Mouse (Mus musculus) cerebellum, adult 2 months (tissue): ENCODE measurements around the gene Rxfp4. TPM values are rescaled to one million over a fixed set of nuclear protein-coding genes. Genes with fewer than 3 reads are reported as not detected.

Source experiments
- DNase-seq, 2 experiments: peaks; one replicate each; pipeline ENCODE4 v3.0.0; 2021
- H3K27ac ChIP-seq: fragments of 200-500 bp; 2 replicates; pipeline ENCODE4 v1.5.1; 2012; ENCODE audit warnings: low read length, control low read depth, inconsistent platforms; ENCODE audit not compliant: insufficient read depth
- H3K27me3 ChIP-seq: fragments of 200-500 bp; 2 replicates; pipeline ENCODE4 v1.6.1; 2012; ENCODE audit warnings: inconsistent platforms, mild to moderate bottlenecking, low read length, moderate library complexity; ENCODE audit not compliant: control insufficient read depth, insufficient read depth
- H3K4me1 ChIP-seq: fragments of 200-500 bp; 2 replicates; pipeline ENCODE4 v1.6.1; 2011; ENCODE audit warnings: low read length; ENCODE audit not compliant: control insufficient read depth, insufficient read depth
- H3K4me3 ChIP-seq: fragments of 200-500 bp; replicated peaks from 2 replicates; pipeline ENCODE3; 2011; ENCODE audit warnings: mild to moderate bottlenecking, low read depth, low read length, control low read depth; ENCODE audit not compliant: insufficient read depth
- CTCF ChIP-seq: fragments of 200-500 bp; IDR thresholded peaks from 2 replicates; pipeline ENCODE4 v1.5.1; 2011; ENCODE audit warnings: low read depth, mild to moderate bottlenecking, control low read depth, low read length, moderate library complexity, borderline replicate concordance; ENCODE audit not compliant: insufficient read depth
- POLR2A ChIP-seq: fragments of 200-500 bp; IDR thresholded peaks from 2 replicates; pipeline ENCODE4 v1.6.1; 2011; ENCODE audit warnings: low read length, control low read depth, borderline replicate concordance; ENCODE audit not compliant: insufficient read depth
- WGBS: fragments of 180-500 bp; shearing (Covaris S2); methylation state at CpG from one replicate; pipeline ENCODE4 v1.1.7; 2018; 5-methylcytosine and 5-hydroxymethylcytosine counted together
- polyA plus RNA-seq: library from polyadenylated mRNA; depleted of rRNA; stranded (reverse); fragments of >200 nt; gene quantifications from 2 replicates; pipeline ENCODE4 v1.2.3, GENCODE M21; 2012

Rxfp4 gene
- polyA plus RNA-seq, 1 experiment: not detected

- Histone ChIP-seq H3K4me3 (no peak overlapping the region), H3K4me1 (no peaks in the 10 kb centered on the region), H3K27ac (no peak overlapping the region), H3K27me3 (no peaks in the 10 kb centered on the region)
- no peak for DNase-seq
- no peak for TF ChIP-seq CTCF
- 77% methylated on average over 13 of the region's 13 CpGs for WGBS
These were observed 2.0 kb downstream of the Rxfp4 start for GRCm38 (mm10) chr3:88650713-88651504.

DNA sequence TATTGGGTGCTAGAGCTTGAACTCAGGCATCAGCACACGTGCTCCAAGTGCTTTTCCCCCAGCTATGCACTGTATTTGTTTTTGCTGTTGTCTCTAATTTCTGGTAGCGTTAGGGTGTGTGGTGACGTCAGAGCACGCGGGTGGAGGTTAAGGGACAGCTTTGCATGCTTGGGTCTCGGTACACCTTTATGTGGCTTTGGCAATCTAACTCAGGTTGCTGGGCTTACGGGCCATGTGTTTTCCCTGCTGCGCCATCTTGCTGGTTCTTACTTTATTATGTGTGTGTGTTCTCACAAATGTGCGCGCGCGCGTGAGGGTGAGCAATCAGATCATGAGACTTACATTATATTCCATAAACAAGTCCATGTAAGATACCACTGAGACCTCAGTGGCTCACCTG, 3.0 kb downstream of the Rxfp4 start:
- Histone ChIP-seq H3K27me3 (no peaks in the 10 kb centered on the region), H3K27ac (no peak overlapping the region), H3K4me1 (no peaks in the 10 kb centered on the region), H3K4me3 (no peak overlapping the region)
- WGBS: 96% methylated on average over 13 of the region's 13 CpGs
- no peak for DNase-seq
- TF ChIP-seq POLR2A (no peak), CTCF (no peak)

DNA sequence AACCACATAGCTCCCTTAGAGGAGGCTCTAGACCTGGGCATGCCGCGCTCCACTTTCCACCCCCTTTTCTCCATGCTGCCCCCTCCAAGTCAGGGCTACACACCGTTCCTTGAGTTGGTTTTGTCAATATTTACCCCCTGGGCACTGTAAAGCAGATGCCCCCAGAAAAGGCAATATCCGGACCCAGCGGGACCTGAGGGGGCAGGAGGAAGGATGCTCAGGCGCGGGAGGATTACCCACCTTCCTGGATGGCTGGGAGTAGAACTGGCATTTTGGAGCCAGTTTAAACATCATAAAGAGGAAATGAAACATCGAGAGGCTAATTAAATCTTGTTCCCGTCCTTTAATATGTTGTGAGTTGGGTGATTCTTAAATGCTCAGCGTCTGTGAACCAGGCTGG, 3.8 kb downstream of the Rxfp4 start:
- Histone ChIP-seq H3K4me1 (no peaks in the 10 kb centered on the region), H3K27me3 (no peaks in the 10 kb centered on the region), H3K4me3 (no peak overlapping the region), H3K27ac (no peak overlapping the region)
- DNase-seq: no peak
- WGBS: 84% methylated on average over 10 of the region's 10 CpGs
- TF ChIP-seq POLR2A: no peak
- no peak for TF ChIP-seq CTCF

GRCm38 (mm10) chr3:88648452-88649168, 4.3 kb downstream of the Rxfp4 start:
- TF ChIP-seq CTCF (no peak), POLR2A (no peak)
- WGBS: 78% methylated on average over 12 of the region's 12 CpGs
- H3K4me1 ChIP-seq: no peaks in the 10 kb centered on the region
- no peak overlapping the region for H3K27ac ChIP-seq
- no peak for DNase-seq
- H3K4me3 ChIP-seq: no peak overlapping the region
- H3K27me3 ChIP-seq: no peaks in the 10 kb centered on the region

DNA sequence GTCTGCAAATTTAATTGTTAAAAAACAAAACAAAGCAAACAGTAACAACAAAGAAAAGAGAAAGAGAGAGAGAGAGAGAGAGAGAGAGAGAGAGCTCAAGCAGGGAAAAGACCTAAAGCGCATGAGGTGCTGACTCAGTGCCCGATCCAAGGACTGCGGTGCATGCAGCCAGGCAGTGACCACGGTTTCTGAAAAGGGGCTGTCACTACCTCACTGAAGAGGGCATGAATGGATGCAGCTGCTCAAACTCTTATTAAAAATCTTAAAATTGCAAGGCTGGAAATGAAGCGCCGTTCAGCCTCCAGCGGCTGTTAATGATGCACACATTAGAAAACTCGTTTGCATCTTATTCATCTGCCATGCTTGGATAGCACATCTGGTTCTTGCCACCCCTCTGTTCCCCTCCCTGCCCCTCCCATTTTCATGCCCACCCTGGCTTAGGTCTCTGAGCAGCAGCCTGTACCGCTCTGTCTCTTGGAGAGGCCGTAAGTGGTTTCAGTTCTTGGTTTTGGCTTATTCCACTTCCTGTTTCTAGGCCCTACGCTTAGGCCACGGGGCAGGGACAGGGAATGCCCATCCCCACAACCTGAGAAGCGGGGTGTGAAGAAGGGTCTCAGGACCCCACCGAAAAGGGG, 5.0 kb downstream of the Rxfp4 start:
- H3K27me3 ChIP-seq: no peaks in the 10 kb centered on the region
- no peak for TF ChIP-seq POLR2A
- no peak for TF ChIP-seq CTCF
- 86% methylated on average over 14 of the region's 14 CpGs for WGBS
- H3K4me3 ChIP-seq: no peak overlapping the region
- DNase-seq: no peak
- no peak overlapping the region for H3K27ac ChIP-seq
- H3K4me1 ChIP-seq: no peaks in the 10 kb centered on the region

DNA sequence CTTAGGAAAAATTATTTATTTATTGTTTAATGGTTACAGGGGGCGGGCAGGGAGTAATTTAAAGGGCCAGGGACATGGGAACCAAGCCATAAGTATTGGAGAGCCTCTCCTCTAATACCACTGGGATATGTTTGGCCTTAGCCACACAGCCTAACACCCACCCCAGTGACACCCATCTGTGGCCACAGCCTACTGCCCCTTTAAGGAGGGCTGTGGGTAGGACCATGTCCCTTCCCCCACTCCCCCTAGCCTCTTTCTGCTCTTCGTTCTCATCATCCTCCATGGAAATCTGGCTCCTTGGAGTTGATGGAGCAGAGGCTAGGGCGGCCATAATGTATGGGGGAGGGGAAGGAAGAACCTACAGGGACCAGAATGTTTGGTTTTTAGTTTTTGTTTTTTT, 5.9 kb downstream of the Rxfp4 start:
- Histone ChIP-seq H3K27me3 (no peaks in the 10 kb centered on the region), H3K4me3 (no peak overlapping the region), H3K27ac (no peak overlapping the region), H3K4me1 (no peaks in the 10 kb centered on the region)
- 64% methylated on average over 3 of the region's 3 CpGs for WGBS
- DNase-seq: no peak
- no peak for TF ChIP-seq POLR2A
- no peak for TF ChIP-seq CTCF

DNA sequence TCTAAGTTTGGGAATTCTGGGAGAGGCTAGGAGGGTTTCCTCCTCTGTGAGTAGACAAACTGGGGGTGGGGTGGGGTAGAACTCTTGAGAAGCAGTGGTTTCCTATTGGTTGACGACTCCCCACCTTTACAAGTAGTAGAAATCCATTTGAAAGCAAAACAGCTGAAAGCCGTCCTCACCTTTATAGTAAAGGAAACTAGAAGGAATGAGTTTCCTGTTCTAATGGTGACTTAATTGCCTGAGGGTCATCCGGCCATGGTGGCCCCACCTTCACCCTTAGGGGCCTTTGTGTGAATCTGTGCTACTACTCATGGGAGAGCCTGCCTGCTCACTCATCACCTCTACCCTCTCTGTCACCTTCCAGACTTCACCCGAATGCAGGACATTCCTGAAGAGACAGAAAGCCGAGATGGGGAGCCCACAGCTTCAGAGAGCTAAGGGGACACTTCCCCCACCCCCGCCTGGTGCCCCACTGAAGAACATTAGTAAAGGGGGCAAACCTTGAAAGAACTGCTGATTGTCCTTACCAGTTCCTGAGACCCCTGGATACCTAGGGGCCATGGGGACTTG, 6.4 kb downstream of the Rxfp4 start:
- WGBS: 86% methylated on average over 6 of the region's 6 CpGs
- TF ChIP-seq POLR2A (no peak), CTCF (no peak)
- Histone ChIP-seq H3K4me3 (no peak overlapping the region), H3K27me3 (no peaks in the 10 kb centered on the region), H3K4me1 (no peaks in the 10 kb centered on the region), H3K27ac (no peak overlapping the region)
- no peak for DNase-seq
